Mouse (Mus musculus) urinary bladder, postnatal 14 days (tissue): ENCODE measurements around the gene Trib2.
A peak's percentile ranks its signal among the peaks of the same experiment; 100 is the strongest.

ENCODE experiments used
- DNase-seq: peaks from one replicate; pipeline ENCODE4 v3.0.0; 2021; ENCODE audit warnings: low spot score

The Trib2 gene

DNA sequence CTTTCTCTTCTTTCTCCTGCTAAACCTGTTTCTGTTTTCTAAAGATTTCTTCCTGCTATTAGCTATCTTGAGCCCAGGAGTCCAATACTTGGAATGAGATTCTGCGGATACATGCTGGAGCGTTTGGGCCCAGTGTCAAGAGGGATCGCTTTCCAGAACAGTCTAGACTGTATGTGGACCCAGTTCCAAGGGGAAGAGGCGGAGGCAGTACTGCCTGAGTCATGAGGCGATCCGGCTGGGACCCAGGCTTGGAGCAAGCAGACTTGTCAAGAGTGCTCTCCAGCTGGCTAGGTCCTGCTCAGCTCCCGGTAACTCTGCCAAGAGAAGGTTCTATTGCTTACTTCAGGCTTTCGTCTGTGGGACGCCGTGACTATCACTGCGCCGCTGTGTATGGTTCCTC is 50.7 kb downstream of the Trib2 start:
- peak; percentile 78 for DNase-seq

DNA sequence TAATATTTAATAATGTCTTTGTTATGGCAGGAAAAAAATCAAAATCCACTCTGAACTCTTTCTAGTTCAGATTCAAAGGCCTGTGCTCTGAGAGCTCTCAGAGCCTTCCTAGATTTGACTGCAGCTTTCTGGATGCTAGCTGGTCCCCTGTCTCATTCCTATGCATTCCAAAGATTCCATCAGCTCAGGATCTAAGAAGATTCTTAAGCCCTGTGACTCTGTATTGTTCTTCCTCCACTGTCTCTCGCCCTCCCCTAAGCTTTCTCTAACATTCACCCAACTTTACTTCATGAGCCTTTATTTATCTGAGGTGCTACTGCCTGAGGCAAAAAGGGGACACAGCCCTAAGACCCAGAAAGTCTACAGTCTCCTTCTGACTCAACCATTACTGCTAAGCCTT is 51.5 kb downstream of the Trib2 start:
- no peak for DNase-seq

DNA sequence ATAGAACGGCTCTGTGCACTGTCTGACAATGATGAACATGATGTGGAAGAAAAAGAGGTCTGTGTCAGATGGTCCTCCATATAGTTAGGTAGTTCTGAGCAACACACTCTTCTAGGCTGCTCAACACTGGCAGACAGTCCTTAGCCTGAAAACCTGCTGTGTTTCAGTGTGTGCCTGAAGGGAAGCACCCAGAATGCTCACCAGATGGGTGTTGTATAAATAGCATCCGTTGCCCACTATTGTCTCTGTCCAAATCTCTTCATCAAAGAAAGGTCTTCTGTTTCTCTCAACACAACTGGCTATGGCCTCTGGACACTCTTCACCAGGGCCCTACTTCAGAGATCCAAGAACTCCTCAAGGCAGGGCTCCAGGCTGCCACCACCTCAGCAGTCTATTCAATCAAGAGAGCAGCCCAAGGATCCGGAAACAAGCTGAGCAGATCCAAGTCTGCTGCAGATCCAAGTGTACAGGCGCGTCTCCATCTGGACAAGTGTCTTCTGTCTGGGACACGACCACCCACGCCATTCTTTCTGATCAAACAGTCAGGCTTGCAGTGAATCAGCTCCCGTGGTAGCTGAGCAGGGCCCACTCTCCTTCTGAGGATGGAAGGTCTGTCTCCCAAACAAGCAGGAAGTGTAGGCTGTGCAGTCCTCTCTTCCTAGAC is 55.1 kb downstream of the Trib2 start:
- no peak for DNase-seq

DNA sequence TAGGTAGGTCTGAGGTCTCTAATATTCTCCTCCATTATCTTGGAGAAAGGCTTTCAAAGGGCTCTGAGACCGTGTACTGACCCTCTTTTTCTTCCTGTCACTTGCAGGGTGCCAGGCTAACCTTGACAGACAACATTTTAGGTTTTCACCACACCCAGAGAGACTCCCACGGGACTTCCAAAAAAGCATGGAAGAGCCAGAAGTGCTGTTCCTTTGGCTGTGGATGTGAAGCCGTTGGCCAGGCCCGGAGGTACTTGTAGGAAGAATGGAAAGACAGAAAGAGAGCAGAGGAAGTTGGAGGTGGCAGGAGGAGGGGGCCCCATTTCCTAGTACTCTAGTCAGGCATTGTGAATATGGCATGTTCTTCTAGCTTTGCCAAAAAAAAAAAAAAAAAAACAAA is 56.0 kb downstream of the Trib2 start:
- no peak for DNase-seq

DNA sequence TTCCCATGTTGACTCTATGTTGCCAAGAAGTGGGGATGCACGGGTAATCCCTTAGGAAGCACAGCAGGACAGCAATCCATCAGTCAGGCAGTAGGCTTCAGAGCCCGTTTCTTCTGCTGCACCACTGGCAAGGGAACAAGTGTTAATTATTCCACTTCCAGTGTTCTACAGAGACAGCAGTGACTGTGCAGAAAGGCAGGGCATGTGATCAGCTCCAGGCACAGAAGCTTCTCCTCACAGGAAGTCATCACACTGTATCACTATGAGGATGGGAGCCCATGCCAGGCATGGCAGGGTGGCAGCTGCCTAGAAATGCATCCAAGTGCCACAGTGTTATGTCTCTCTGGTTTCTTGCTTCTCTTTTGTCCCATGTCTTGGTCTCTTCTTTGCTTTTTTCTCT is 57.9 kb downstream of the Trib2 start:
- DNase-seq = no peak

DNA sequence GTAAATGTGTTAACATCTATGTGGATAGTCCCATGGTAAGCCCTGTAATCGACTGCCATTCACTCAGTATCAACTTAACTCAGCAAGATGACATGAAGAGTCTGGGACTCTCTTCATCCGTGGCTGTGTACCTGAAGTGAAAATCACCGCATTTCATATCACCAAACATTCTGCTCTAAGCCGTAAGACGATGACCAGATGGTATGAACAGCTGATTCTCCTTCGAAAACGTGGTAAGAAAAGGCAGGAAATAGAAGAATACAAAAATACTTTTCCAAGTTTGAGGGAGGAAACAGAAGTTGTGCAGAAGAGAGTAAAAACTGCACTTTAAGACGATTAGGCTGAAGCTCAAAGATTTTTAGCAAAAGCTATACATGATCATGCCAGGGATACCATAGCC is 59.4 kb downstream of the Trib2 start:
- DNase-seq = no peak

DNA sequence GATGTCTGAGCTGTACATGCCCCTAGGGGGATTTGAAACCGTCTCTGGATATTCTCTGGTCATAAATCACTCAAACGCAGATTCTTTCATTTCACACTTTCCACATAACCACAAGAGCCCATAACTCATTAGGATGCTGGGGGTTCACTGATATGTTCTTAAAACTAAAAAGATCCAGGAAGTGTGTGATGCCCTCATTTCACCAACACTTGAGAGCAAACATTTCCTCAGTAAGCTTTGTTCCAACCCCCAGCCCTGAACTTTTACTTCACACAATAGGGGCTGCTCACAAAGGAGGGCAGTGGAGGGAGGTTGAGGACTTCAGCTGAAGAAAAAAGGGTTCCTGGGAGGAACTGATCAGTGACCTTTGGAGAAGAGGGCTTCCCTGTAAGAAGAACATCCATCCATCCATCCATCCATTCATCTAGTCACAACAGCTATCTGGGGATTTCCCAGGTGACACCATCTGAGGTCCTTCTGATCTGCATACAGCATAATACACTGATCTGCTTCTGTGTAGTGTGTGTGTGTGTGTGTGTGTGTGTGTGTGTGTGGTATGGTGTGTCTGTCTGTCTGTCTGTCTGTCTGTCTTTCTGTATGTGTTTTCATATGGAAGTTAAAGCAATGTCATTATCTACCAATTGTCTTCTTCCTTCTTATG is 61.6 kb downstream of the Trib2 start:
- no peak for DNase-seq

DNA sequence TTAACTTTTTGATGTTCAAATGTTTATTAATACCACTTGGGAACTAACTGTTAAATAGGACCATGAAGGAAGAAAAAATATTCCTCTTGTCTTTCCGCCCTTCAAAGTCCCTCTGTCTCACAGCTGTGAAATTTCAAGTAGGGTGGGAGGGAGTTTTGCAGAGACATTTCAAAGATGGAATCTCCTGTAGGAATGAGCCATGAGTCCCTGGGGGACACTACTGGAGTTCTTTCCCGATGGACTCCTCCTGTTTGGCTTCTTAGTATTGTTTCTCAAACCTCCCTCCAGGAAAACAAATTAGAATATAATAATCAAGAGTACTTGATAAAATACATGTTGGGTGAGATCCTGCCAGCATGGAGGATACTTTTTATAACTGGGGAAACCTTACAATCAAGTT is 62.1 kb downstream of the Trib2 start:
- DNase-seq = no peak

DNA sequence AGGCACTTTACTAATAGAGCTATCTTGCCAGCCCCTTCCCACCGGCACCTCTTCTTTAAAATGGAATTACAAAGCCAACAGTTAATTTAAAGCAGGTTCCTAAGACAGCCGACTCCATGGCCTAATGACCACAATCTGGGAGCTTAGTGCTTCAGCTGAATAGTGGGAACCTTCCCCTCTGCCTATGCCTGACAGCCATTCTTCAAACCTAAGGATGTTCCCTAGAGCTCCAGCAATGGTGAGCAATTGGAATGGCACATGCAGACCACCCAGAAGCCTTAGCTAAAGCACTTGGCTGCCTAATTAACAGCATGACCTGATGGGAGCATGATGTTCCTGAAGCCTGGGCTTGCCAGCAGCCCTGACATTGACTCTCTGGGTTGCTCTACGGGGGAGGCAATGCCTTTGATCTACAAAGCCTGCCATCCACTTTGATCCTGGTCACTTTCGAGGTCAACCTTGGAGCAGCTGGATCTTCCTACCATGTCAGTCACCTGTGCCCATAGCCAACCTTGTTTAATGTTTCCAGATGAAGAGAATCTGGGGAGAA is 67.0 kb downstream of the Trib2 start:
- DNase-seq = no peak

DNA sequence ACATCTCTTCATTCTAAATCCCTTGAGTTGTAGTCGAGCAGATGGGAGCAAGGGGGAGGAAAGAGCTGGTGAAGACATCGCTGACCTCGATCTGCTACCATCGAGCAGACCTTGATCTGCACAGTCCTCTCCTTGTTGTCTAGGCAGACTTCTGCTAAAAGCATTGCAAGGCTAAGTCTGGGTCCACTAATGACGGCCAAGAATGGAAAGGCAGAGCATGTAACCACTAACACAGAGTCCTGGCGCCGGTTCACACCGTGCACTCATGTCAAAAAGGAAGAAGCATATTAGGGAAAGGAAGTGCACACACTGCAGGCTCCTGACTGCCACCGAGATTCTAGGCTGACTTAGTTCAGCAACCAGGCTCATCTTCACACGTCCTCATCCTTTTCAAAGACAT is 71.0 kb downstream of the Trib2 start:
- DNase-seq = no peak
